Mouse (Mus musculus) regulatory T cell (primary cell): ENCODE data around the gene Rundc3b.

ENCODE experiments used
- in situ Hi-C: fragments of 300-600 bp; cut with MboI, MseI; formaldehyde crosslinking; loops from one replicate; pipeline ENCODE4 v1.15.1; 2025; ENCODE audit warnings: high pct_unique_total_duplicates

Gene Rundc3b

GRCm38 (mm10) chr5:8488701-8489297 is 134.0 kb downstream of the Rundc3b start:
- in situ Hi-C loops: loop anchor here (5.0 kb wide), 1 partner anchor 344 kb away; no protein-coding TSS in a partner anchor

GRCm38 (mm10) chr5:8487989-8488700 is 134.6 kb downstream of the Rundc3b start:
- in situ Hi-C loops: loop anchor here (5.0 kb wide), 1 partner anchor 344 kb away; no protein-coding TSS in a partner anchor

GRCm38 (mm10) chr5:8456561-8456960 is 166.2 kb downstream of the Rundc3b start:
- in situ Hi-C loops: no loop called here

GRCm38 (mm10) chr5:8455565-8455964 is 167.2 kb downstream of the Rundc3b start:
- in situ Hi-C loops: no loop called here
